22 mouse cellular contexts compared by ENCODE assay signal in genomic region chr11:97192621-97192951, GRCm38 (mm10). TPM values are rescaled to one million over a fixed set of nuclear protein-coding genes. Genes with fewer than 3 reads are reported as not detected.
A peak's percentile ranks its signal among the peaks of the same experiment; 100 is the strongest.
DNase-seq lines count a peak whose midpoint lies in the region; ATAC-seq and TF ChIP-seq lines count a peak whose summit lies in the region.
"Had no signal": no experiment of that assay in that cellular context is flagged by ENCODE, and none has a peak within 500 bp of the region (broad histone marks: within the 10 kb centered on the region; RNA-seq: fewer than 3 reads in every experiment).

No protein-coding gene starts in this region.

- no peaks in the 10 kb centered on the region for H3K27me3 ChIP-seq in hindbrain, postnatal 0 days (ENCODE audit: insufficient read depth, low read length)
- no peaks in the 10 kb centered on the region for H3K27me3 ChIP-seq in hindbrain, embryonic 11.5 days (ENCODE audit: control insufficient read depth, insufficient read depth, low read length)
- H3K27me3 ChIP-seq in midbrain, postnatal 0 days (ENCODE audit: insufficient read depth, low read length): no peaks in the 10 kb centered on the region
- H3K27me3 ChIP-seq in midbrain, embryonic 10.5 days (ENCODE audit: low read depth, poor library complexity, severe bottlenecking): no peaks in the 10 kb centered on the region
- H3K27me3 ChIP-seq: embryonic facial prominence, embryonic 15.5 days; forebrain, embryonic 15.5 days; hindbrain, embryonic 12.5 days; lung, embryonic 15.5 days had no signal

- H3K9ac ChIP-seq in hindbrain, postnatal 0 days (replicated peaks; ENCODE audit: low read length): no peak overlapping the region
- no peak overlapping the region for H3K9ac ChIP-seq in hindbrain, embryonic 11.5 days (ENCODE audit: low read depth, low read length)
- no peak overlapping the region for H3K9ac ChIP-seq in midbrain, postnatal 0 days (replicated peaks; ENCODE audit: low read length, poor library complexity, severe bottlenecking)
- H3K9ac ChIP-seq: embryonic facial prominence, embryonic 15.5 days; forebrain, embryonic 15.5 days; hindbrain, embryonic 12.5 days; lung, embryonic 15.5 days had no signal

- H3K4me2 ChIP-seq in hindbrain, postnatal 0 days (ENCODE audit: low read depth, low read length): no peak overlapping the region
- H3K4me2 ChIP-seq in hindbrain, embryonic 11.5 days (replicated peaks; ENCODE audit: low read depth, low read length): no peak overlapping the region
- no peak overlapping the region for H3K4me2 ChIP-seq in midbrain, postnatal 0 days (ENCODE audit: low read depth, low read length, poor library complexity, severe bottlenecking)
- H3K4me2 ChIP-seq: embryonic facial prominence, embryonic 15.5 days; forebrain, embryonic 15.5 days; hindbrain, embryonic 12.5 days; lung, embryonic 15.5 days had no signal

- no peak overlapping the region for H3K4me3 ChIP-seq in hindbrain, postnatal 0 days (ENCODE audit: low read length)
- H3K4me3 ChIP-seq in hindbrain, embryonic 11.5 days (ENCODE audit: low read depth, low read length): no peak overlapping the region
- no peak overlapping the region for H3K4me3 ChIP-seq in midbrain, postnatal 0 days (ENCODE audit: low read depth, low read length)
- no peak overlapping the region for H3K4me3 ChIP-seq in midbrain, embryonic 10.5 days
- H3K4me3 ChIP-seq: embryonic facial prominence, embryonic 15.5 days; forebrain, embryonic 15.5 days; gastrocnemius, adult 2 months; hindbrain, embryonic 12.5 days; lung, embryonic 15.5 days had no signal

- ATAC-seq in hindbrain, postnatal 0 days: no peak
- ATAC-seq in hindbrain, embryonic 11.5 days (ENCODE audit: low FRiP score): no peak
- no peak for ATAC-seq in midbrain, postnatal 0 days (ENCODE audit: low FRiP score)
- ATAC-seq: forebrain, embryonic 15.5 days; intestine, embryonic 16.5 days had no signal

- H3K27ac ChIP-seq in hindbrain, postnatal 0 days: no peak overlapping the region
- no peak overlapping the region for H3K27ac ChIP-seq in hindbrain, embryonic 11.5 days (ENCODE audit: low read depth, low read length)
- H3K27ac ChIP-seq in midbrain, postnatal 0 days (ENCODE audit: low read depth, low read length): no peak overlapping the region
- no peak overlapping the region for H3K27ac ChIP-seq in midbrain, embryonic 10.5 days (replicated peaks)
- H3K27ac ChIP-seq: embryonic facial prominence, embryonic 15.5 days; forebrain, embryonic 15.5 days; gastrocnemius, adult 2 months; hindbrain, embryonic 12.5 days; lung, embryonic 15.5 days had no signal

- no peaks in the 10 kb centered on the region for H3K9me3 ChIP-seq in hindbrain, postnatal 0 days (ENCODE audit: low read length)
- no peaks in the 10 kb centered on the region for H3K9me3 ChIP-seq in hindbrain, embryonic 11.5 days (ENCODE audit: control insufficient read depth, low read length)
- H3K9me3 ChIP-seq in midbrain, postnatal 0 days (ENCODE audit: low read length): no peaks in the 10 kb centered on the region
- H3K9me3 ChIP-seq in midbrain, embryonic 10.5 days (replicated peaks): no peaks in the 10 kb centered on the region
- H3K9me3 ChIP-seq: embryonic facial prominence, embryonic 15.5 days; forebrain, embryonic 15.5 days; hindbrain, embryonic 12.5 days; lung, embryonic 15.5 days had no signal

- H3K36me3 ChIP-seq in hindbrain, postnatal 0 days (ENCODE audit: insufficient read depth, low read length): no peaks in the 10 kb centered on the region
- no peaks in the 10 kb centered on the region for H3K36me3 ChIP-seq in hindbrain, embryonic 11.5 days (ENCODE audit: control insufficient read depth, insufficient read depth, low read length)
- H3K36me3 ChIP-seq in midbrain, postnatal 0 days (ENCODE audit: insufficient read depth, low read length): no peaks in the 10 kb centered on the region
- peaks cover 15% of the 10 kb centered on the region for H3K36me3 ChIP-seq in midbrain, embryonic 10.5 days
- H3K36me3 ChIP-seq: forebrain, embryonic 15.5 days; hindbrain, embryonic 12.5 days had no signal

- DNase-seq in hindbrain, postnatal 0 days (ENCODE audit: low spot score): no peak
- DNase-seq in hindbrain, embryonic 11.5 days (ENCODE audit: low spot score): no peak
- DNase-seq in midbrain, postnatal 0 days (ENCODE audit: low spot score): no peak
- DNase-seq in midbrain, embryonic 10.5 days (ENCODE audit: low spot score): no peak
- peak; percentile 23 for DNase-seq in brain, adult 2 months (ENCODE audit: low read depth, low spot score)
- DNase-seq in urinary bladder, postnatal 10 days (ENCODE audit: low spot score): no peak
- no peak for DNase-seq in thymus, postnatal 4 days
- DNase-seq in thymus, postnatal 25 days: no peak
- DNase-seq: adrenal gland, postnatal 36 days; cerebellum, postnatal 14 days; embryo, embryonic 11 days; gastrocnemius, adult 2 months; heart, adult 18-20 months; kidney, postnatal 25 days; midbrain, embryonic 14.5 days; right cerebral cortex, adult 18-20 months; thymus, adult 18-20 months had no signal

- no peaks in the 10 kb centered on the region for H3K4me1 ChIP-seq in hindbrain, postnatal 0 days (ENCODE audit: insufficient read depth, low read length)
- no peaks in the 10 kb centered on the region for H3K4me1 ChIP-seq in hindbrain, embryonic 11.5 days (replicated peaks; ENCODE audit: control insufficient read depth, insufficient read depth, low read length)
- H3K4me1 ChIP-seq in midbrain, postnatal 0 days (ENCODE audit: insufficient read depth, low read length): no peaks in the 10 kb centered on the region
- H3K4me1 ChIP-seq in midbrain, embryonic 10.5 days: peaks cover 15% of the 10 kb centered on the region

- TF ChIP-seq CTCF in hindbrain, postnatal 0 days (IDR thresholded peaks at IDR 0.05; ENCODE audit: low read depth): peak; percentile 31
- peak; percentile 55 for TF ChIP-seq CTCF in midbrain, postnatal 0 days (IDR thresholded peaks at IDR 0.05)

RNA-seq across cellular contexts. Expression of gene Kpnb1, which starts 4.9 kb away (rescaled TPM):
- 97.9 and 100 TPM in 2 replicates for total RNA-seq in hindbrain, postnatal 0 days (2014; rRNA removed)
- polyA plus RNA-seq in hindbrain, postnatal 0 days (2015; fragmentation: Nextera tagmentation; extraction: Ambion mirVana): 26.1 and 26.9 TPM in 2 replicates
- 94.9 and 99.7 TPM in 2 replicates for polyA plus RNA-seq in hindbrain, embryonic 11.5 days (2014; fragmentation: Nextera tagmentation; extraction: Ambion mirVana)
- 104 and 118 TPM in 2 replicates for total RNA-seq in midbrain, postnatal 0 days (2014; rRNA removed)
- 23.0 and 25.0 TPM in 2 replicates for polyA plus RNA-seq in midbrain, postnatal 0 days (2015; fragmentation: Nextera tagmentation; extraction: Ambion mirVana)
- 82.9 and 95.7 TPM in 2 replicates for polyA plus RNA-seq in midbrain, embryonic 10.5 days (2016; fragmentation: Nextera tagmentation; extraction: Ambion mirVana)

RNA-seq across cellular contexts. Expression of gene Tbkbp1, which starts 41.3 kb away (rescaled TPM):
- 45.4 and 53.8 TPM in 2 replicates for total RNA-seq in hindbrain, postnatal 0 days (2014; rRNA removed)
- polyA plus RNA-seq in hindbrain, postnatal 0 days (2015; fragmentation: Nextera tagmentation; extraction: Ambion mirVana): 9.6 and 10.1 TPM in 2 replicates
- polyA plus RNA-seq in hindbrain, embryonic 11.5 days (2014; fragmentation: Nextera tagmentation; extraction: Ambion mirVana): 3.9 and 4.2 TPM in 2 replicates
- total RNA-seq in midbrain, postnatal 0 days (2014; rRNA removed): 43.9 and 45.3 TPM in 2 replicates
- 9.5 and 10.3 TPM in 2 replicates for polyA plus RNA-seq in midbrain, postnatal 0 days (2015; fragmentation: Nextera tagmentation; extraction: Ambion mirVana)
- 4.3 and 4.9 TPM in 2 replicates for polyA plus RNA-seq in midbrain, embryonic 10.5 days (2016; fragmentation: Nextera tagmentation; extraction: Ambion mirVana)
